Mouse (Mus musculus) lung, postnatal 0 days (tissue): ENCODE results near the gene Dntt. TPM values are rescaled to one million over a fixed set of nuclear protein-coding genes. Genes with fewer than 3 reads are reported as not detected.

ENCODE experiments used
- ATAC-seq: fragments of 200-750 bp; cut with Nextera tagmentation; 2 replicates; pipeline ENCODE4 v1.8.0; 2017; ENCODE audit warnings: moderate library complexity
- DNase-seq: peaks from one replicate; pipeline ENCODE4 v3.0.0-alpha.2; 2016; ENCODE audit warnings: low spot score
- H3K27ac ChIP-seq: fragments of 300-500 bp; sonication (generic); 2 replicates; pipeline ENCODE4 v1.5.1; 2014; ENCODE audit warnings: antibody characterized with exemption, mild to moderate bottlenecking, low read length, mixed read lengths
- H3K27me3 ChIP-seq: fragments of 300-500 bp; sonication (generic); replicated peaks from 2 replicates; pipeline ENCODE4 v1.6.1; 2014; ENCODE audit warnings: low read length, mixed read lengths; ENCODE audit not compliant: insufficient read depth
- H3K36me3 ChIP-seq: fragments of 300-500 bp; sonication (generic); 2 replicates; pipeline ENCODE4 v1.6.1; 2014; ENCODE audit warnings: low read length, mixed read lengths; ENCODE audit not compliant: insufficient read depth
- H3K4me1 ChIP-seq: fragments of 300-500 bp; sonication (generic); 2 replicates; pipeline ENCODE4 v1.6.1; 2014; ENCODE audit warnings: antibody characterized with exemption, low read depth, low read length, mixed read lengths; ENCODE audit not compliant: insufficient read depth
- H3K4me2 ChIP-seq: fragments of 300-500 bp; sonication (generic); replicated peaks from 2 replicates; pipeline ENCODE4 v1.6.1; 2014; ENCODE audit warnings: low read depth, mild to moderate bottlenecking, low read length, moderate library complexity, mixed read lengths
- H3K4me3 ChIP-seq: fragments of 300-500 bp; sonication (generic); 2 replicates; pipeline ENCODE4 v1.5.1; 2014; ENCODE audit warnings: low read depth, low read length
- H3K9ac ChIP-seq: fragments of 300-500 bp; sonication (generic); replicated peaks from 2 replicates; pipeline ENCODE4 v1.6.1; 2014; ENCODE audit warnings: low read depth, mild to moderate bottlenecking
- H3K9me3 ChIP-seq: fragments of 300-500 bp; sonication (generic); 2 replicates; pipeline ENCODE4 v1.6.1; 2016; ENCODE audit warnings: low read length, mixed read lengths
- CTCF ChIP-seq: IDR thresholded peaks from 2 replicates; pipeline ENCODE4 v1.5.1; 2016; ENCODE audit warnings: antibody characterized with exemption, mild to moderate bottlenecking
- EP300 ChIP-seq: IDR thresholded peaks from 2 replicates; pipeline ENCODE4 v1.6.1; 2016; ENCODE audit warnings: antibody characterized with exemption, mild to moderate bottlenecking, control low read depth
- WGBS: fragments of 180-500 bp; shearing (Covaris S2); extraction: QIAGEN DNeasy Blood & Tissue Kit; methylation state at CpG from one replicate; pipeline ENCODE4 v1.1.7; 2014; 5-methylcytosine and 5-hydroxymethylcytosine counted together
- polyA plus RNA-seq: library from polyadenylated mRNA; unstranded; fragments of >200 nt; fragmentation: Nextera tagmentation; extraction: Ambion mirVana; gene quantifications from 2 replicates; pipeline ENCODE4 v1.2.1, GENCODE M21; 2015

The Dntt gene
- polyA plus RNA-seq, 1 experiment from 2014 or later = not detected

- H3K9ac ChIP-seq = no peak overlapping the region
- no peaks in the 10 kb centered on the region for H3K36me3 ChIP-seq
- H3K4me1 ChIP-seq = no peaks in the 10 kb centered on the region
- no peak overlapping the region for H3K4me2 ChIP-seq
- no peak overlapping the region for H3K27ac ChIP-seq
- ATAC-seq = no peak
- H3K4me3 ChIP-seq = no peak overlapping the region
- TF ChIP-seq EP300 (no peak), CTCF (no peak)
- H3K9me3 ChIP-seq = no peaks in the 10 kb centered on the region
- no peak for DNase-seq
- 94% methylated on average over 9 of the region's 9 CpGs for WGBS
- H3K27me3 ChIP-seq = no peaks in the 10 kb centered on the region
These were observed 1.5 kb upstream of the Dntt start for GRCm38 (mm10) chr19:41027601-41028000.

DNA sequence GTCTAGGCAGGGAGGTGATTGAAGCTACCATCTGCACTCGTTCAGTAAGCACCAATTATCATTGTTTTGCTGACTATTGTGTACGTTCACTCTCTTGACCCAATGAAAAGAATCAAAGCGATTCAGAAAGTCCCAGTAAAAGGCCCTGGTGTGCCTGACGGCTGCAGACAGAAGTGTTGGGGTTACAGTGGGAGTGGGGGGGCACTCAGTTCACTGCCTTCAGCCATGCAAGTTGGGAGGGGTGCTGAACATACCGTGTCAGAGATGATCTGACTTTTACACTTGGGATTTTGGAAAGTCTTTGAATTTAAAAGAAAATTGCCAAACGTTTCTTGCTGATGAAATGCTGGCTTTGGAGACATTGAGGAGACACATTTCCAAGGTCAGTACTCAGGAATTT is 1.1 kb downstream of the Dntt start:
- TF ChIP-seq EP300 = no peak
- no peak for TF ChIP-seq CTCF
- Histone ChIP-seq H3K4me1 (no peaks in the 10 kb centered on the region), H3K9ac (no peak overlapping the region), H3K27ac (no peak overlapping the region), H3K4me2 (no peak overlapping the region), H3K36me3 (no peaks in the 10 kb centered on the region), H3K27me3 (no peaks in the 10 kb centered on the region), H3K9me3 (no peaks in the 10 kb centered on the region), H3K4me3 (no peak overlapping the region)
- DNase-seq (no peak), ATAC-seq (no peak)
- WGBS = 60% methylated on average over 6 of the region's 6 CpGs

- no peaks in the 10 kb centered on the region for H3K36me3 ChIP-seq
- no peak overlapping the region for H3K4me3 ChIP-seq
- WGBS = 44% methylated on average over 11 of the region's 11 CpGs
- H3K9ac ChIP-seq = no peak overlapping the region
- no peaks in the 10 kb centered on the region for H3K4me1 ChIP-seq
- DNase-seq (peak; percentile 45), ATAC-seq (peak; percentile 81)
- TF ChIP-seq CTCF (no peak), EP300 (no peak)
- no peaks in the 10 kb centered on the region for H3K9me3 ChIP-seq
- no peak overlapping the region for H3K27ac ChIP-seq
- no peak overlapping the region for H3K4me2 ChIP-seq
- no peaks in the 10 kb centered on the region for H3K27me3 ChIP-seq
These were observed 1.9 kb downstream of the Dntt start for GRCm38 (mm10) chr19:41031009-41031408.

GRCm38 (mm10) chr19:41031869-41032268 is 2.8 kb downstream of the Dntt start:
- H3K36me3 ChIP-seq = no peaks in the 10 kb centered on the region
- H3K9me3 ChIP-seq = no peaks in the 10 kb centered on the region
- H3K4me1 ChIP-seq = no peaks in the 10 kb centered on the region
- no peaks in the 10 kb centered on the region for H3K27me3 ChIP-seq
- no peak overlapping the region for H3K4me3 ChIP-seq
- DNase-seq = no peak
- WGBS = 62% methylated on average over 6 of the region's 6 CpGs
- no peak overlapping the region for H3K9ac ChIP-seq
- no peak overlapping the region for H3K27ac ChIP-seq
- no peak for TF ChIP-seq EP300
- TF ChIP-seq CTCF = no peak
- ATAC-seq = no peak
- no peak overlapping the region for H3K4me2 ChIP-seq

DNA sequence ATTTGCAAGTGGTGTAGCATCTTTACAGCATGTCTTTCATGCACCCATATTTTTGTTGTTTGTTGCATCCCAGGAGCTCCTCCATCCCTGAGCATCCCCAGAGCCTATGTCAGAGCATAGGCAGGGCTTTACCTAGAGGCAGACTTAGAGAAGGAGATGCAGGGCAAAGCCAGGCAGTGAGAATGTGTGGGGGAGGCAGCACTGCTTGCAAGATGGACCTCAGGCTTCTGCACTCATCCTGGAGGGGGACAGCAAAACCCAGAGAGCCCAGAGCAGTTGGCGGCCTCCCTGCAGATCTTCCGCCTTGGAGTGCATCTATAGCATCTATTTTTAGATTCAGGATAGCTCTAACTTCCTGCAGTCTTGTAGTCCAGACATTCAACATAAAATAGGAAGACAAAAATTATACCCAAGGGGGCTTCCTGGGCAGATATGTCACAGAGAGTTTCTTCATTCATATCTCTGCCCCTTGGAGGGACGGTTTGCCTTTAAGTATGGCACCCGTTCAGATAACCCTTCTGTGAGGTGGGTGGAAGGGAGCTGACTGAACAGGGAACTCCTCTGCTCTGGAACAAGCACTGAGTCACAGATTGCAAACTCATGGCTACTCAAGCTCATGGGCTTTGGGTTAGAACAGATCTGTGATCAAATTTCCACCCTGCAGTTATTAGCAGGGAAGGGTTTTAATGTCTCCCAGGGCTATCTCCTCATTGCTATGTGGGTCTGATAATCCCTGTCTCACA is 6.9 kb downstream of the Dntt start:
- WGBS = 44% methylated on average over 4 of the region's 4 CpGs

GRCm38 (mm10) chr19:41039110-41039509 is 10.0 kb downstream of the Dntt start:
- 60% methylated on average over 7 of the region's 7 CpGs for WGBS
- DNase-seq = no peak

More for the DNA sequence above, 6.9 kb downstream of the Dntt start:
- no peak overlapping the region for H3K4me3 ChIP-seq
- no peak overlapping the region for H3K27ac ChIP-seq
- H3K9me3 ChIP-seq = no peaks in the 10 kb centered on the region
- no peak overlapping the region for H3K4me2 ChIP-seq
- TF ChIP-seq EP300 (no peak), CTCF (no peak)
- H3K27me3 ChIP-seq = no peaks in the 10 kb centered on the region
- DNase-seq = no peak
- H3K4me1 ChIP-seq = no peaks in the 10 kb centered on the region
- no peak overlapping the region for H3K9ac ChIP-seq
- ATAC-seq = no peak
- no peaks in the 10 kb centered on the region for H3K36me3 ChIP-seq

More at GRCm38 (mm10) chr19:41039110-41039509, 10.0 kb downstream of the Dntt start:
- no peak overlapping the region for H3K4me2 ChIP-seq
- no peaks in the 10 kb centered on the region for H3K27me3 ChIP-seq
- no peak overlapping the region for H3K4me3 ChIP-seq
- H3K4me1 ChIP-seq = no peaks in the 10 kb centered on the region
- TF ChIP-seq CTCF (no peak), EP300 (no peak)
- H3K9me3 ChIP-seq = no peaks in the 10 kb centered on the region
- H3K36me3 ChIP-seq = no peaks in the 10 kb centered on the region
- H3K27ac ChIP-seq = no peak overlapping the region
- no peak for ATAC-seq
- H3K9ac ChIP-seq = no peak overlapping the region
